Mouse (Mus musculus) ES-Bruce4 (cell line): Measurements from ENCODE around the gene Cdk17.

Source experiments
- CTCF ChIP-seq: IDR thresholded peaks from one replicate; pipeline ENCODE4 v1.8.1; 2011; ENCODE audit warnings: low read depth, low read length
- EP300 ChIP-seq: IDR thresholded peaks from 2 replicates; pipeline ENCODE4 v1.6.1; 2011; ENCODE audit warnings: low read depth, low read length; ENCODE audit not compliant: insufficient read depth
- POLR2A ChIP-seq: IDR thresholded peaks from one replicate; pipeline ENCODE4 v1.8.1; 2011; ENCODE audit warnings: low read length; ENCODE audit not compliant: insufficient read depth

DNA sequence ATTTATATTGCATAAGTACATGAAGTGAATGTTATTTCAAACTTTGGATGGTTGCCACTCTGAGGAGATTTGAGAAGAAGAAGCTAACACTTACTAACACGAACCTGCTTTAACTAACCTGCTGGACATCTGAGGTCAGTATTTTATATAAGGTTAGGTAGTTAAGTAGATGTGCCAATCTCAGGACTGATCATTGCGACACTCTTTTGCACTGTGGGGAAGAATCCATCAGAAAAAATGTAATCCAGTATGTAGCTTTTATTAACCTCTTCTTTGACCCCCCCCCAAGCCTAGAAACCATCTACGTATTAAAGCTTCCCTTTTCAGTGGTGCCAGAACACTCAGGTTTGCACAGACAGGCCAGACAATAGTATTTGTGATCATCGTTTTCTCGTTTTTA is 8.0 kb upstream of the Cdk17 start:
- TF ChIP-seq CTCF (no peak), POLR2A (no peak), EP300 (no peak)
